Mouse (Mus musculus) bone marrow, adult 2 months (tissue): ENCODE data around the gene Vmn1r1.

Experiments used
- CTCF ChIP-seq: fragments of 200-500 bp; IDR thresholded peaks from 2 replicates; pipeline ENCODE4 v1.5.1; 2011; ENCODE audit warnings: low read length, control low read depth; ENCODE audit not compliant: control insufficient read depth, insufficient read depth
- POLR2A ChIP-seq: fragments of 200-500 bp; IDR thresholded peaks from 2 replicates; pipeline ENCODE4 v1.6.1; 2011; ENCODE audit warnings: low read depth, mild to moderate bottlenecking, control low read depth, low read length, borderline replicate concordance; ENCODE audit not compliant: control insufficient read depth

- TF ChIP-seq CTCF (no peak), POLR2A (no peak)
Observed at GRCm38 (mm10) chr1:182138172-182138571, 26.1 kb downstream of the Vmn1r1 start.
